In the genomic region with DNA sequence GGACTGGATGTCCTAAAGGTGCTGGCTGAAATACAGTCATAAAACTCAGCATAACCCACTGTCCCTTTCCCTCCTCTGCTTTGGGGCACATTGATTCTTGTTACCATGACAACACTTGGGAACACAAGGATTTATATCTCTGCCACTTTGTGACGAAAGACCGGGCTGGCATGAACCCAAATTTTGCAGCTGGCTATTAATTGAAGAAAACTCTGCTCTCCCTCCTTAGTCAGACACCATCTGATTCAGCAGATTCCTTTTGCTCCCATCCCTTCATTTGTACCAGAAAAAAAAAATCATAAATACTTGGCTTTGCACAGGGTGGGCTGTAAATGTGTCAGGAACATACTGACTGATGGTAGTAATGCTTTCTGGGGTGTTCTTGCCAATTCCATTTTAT, we compare ENCODE assay signal across 10 mouse cellular contexts.
DNase-seq lines count a peak whose midpoint lies in the region; ATAC-seq and TF ChIP-seq lines count a peak whose summit lies in the region.
"Had no signal": no experiment of that assay in that cellular context is flagged by ENCODE, and none has a peak within 500 bp of the region (broad histone marks: within the 10 kb centered on the region; RNA-seq: fewer than 3 reads in every experiment).

No protein-coding gene starts in this region.

- H3K4me1 ChIP-seq in midbrain, embryonic 15.5 days: peaks cover 19% of the 10 kb centered on the region

- no peak overlapping the region for H3K9ac ChIP-seq in midbrain, embryonic 15.5 days

- H3K4me3 ChIP-seq in gastrocnemius, adult 2 months: no peak overlapping the region
- no peak overlapping the region for H3K4me3 ChIP-seq in midbrain, embryonic 15.5 days

- DNase-seq in gastrocnemius, adult 2 months: peak; percentile 48
- no peak for DNase-seq in gastrocnemius, adult 8-10 months (ENCODE audit: low spot score in 2 of 2)
- DNase-seq in right cerebral cortex, adult 2 months (ENCODE audit: low spot score in 2 of 2): peak; percentile 33 to 38
- no peak for DNase-seq in right cerebral cortex, postnatal 25 days
- peak; percentile 50 to 63 for DNase-seq in layer of hippocampus, postnatal 14 days (ENCODE audit: low spot score in 2 of 2)
- DNase-seq in testis, postnatal 10 days (ENCODE audit: low spot score): peak; percentile 45
- DNase-seq: thymus, postnatal 14 days had no signal

- no peak for TF ChIP-seq CTCF in gastrocnemius, adult 2 months (IDR thresholded peaks at IDR 0.05)

- H3K36me3 ChIP-seq in midbrain, embryonic 15.5 days (replicated peaks): no peaks in the 10 kb centered on the region

- no peaks in the 10 kb centered on the region for H3K27me3 ChIP-seq in midbrain, embryonic 15.5 days (replicated peaks)

- peak overlapping the region; percentile 79; the same call in 1 of the 2 replicates for H3K27ac ChIP-seq in gastrocnemius, adult 2 months
- no peak overlapping the region for H3K27ac ChIP-seq in midbrain, embryonic 15.5 days

- H3K4me2 ChIP-seq in midbrain, embryonic 15.5 days: no peak overlapping the region

- no peak for ATAC-seq in megakaryocyte-erythroid progenitor cell, adult 5-6 weeks (replicated peaks; ENCODE audit: low FRiP score, low TSS enrichment, poor library complexity, severe bottlenecking)
- no peak for ATAC-seq in midbrain, embryonic 15.5 days (replicated peaks)
- ATAC-seq: midbrain, embryonic 16.5 days had no signal

- 32% methylated on average over 2 of the region's 2 CpGs for WGBS in midbrain, embryonic 15.5 days

- no peaks in the 10 kb centered on the region for H3K9me3 ChIP-seq in midbrain, embryonic 15.5 days

- intact Hi-C loops in gastrocnemius, adult 2 months (cut with DNase I): loop anchor here (5.0 kb wide), 1 partner anchor 45 kb away; no protein-coding TSS in a partner anchor

Comparison
In these comparisons a context has a peak if more than half of its experiments do, and no peak if none do; other contexts are left out.
1. DNase-seq: peak in gastrocnemius, adult 2 months (single experiment), right cerebral cortex, adult 2 months (2 of 2), layer of hippocampus, postnatal 14 days (2 of 2) and testis, postnatal 10 days (single experiment); none in gastrocnemius, adult 8-10 months (0 of 2) and right cerebral cortex, postnatal 25 days (single experiment).